Mouse (Mus musculus): Measurements from ENCODE around the gene Olfr160. TPM values are rescaled to one million over a fixed set of nuclear protein-coding genes. Genes with fewer than 3 reads are reported as not detected.

The Olfr160 gene
- not detected in 2 replicates for polyA plus RNA-seq (2012; rRNA removed)

GRCm38 (mm10) chr9:37716150-37716549 lies at the start of gene Olfr160:
TSS of gene Olfr160 (minus strand) at chr9:37716250.

DNA sequence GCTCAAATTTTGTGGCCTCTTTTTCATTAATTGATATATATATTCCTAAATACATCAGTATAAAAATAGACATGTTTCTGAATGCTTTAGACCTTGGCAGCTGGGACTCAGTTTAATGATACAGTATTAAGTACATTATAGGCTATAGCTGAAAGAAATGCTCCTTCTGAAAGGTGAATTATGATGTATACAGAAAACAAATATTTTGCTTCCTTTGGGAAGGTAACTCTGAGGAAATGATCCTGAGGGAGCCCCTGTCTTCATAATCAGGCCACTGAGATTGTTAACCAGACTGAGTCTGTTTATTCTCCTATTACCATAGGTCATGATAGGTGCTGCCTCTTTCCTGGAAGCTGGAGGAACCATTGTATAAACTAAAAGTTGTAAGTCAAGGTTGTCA lies 28.8 kb upstream of the Olfr160 start, which contains the start of gene Olfr874:
Gene Olfr874, plus strand, starts transcription at position 301 of the 400 bp plus-strand sequence.

GRCm38 (mm10) chr9:37669115-37669514 lies 46.9 kb downstream of the Olfr160 start, which contains the start of gene Panx3:
TSS of gene Panx3 (minus strand) at chr9:37669235.

Other genes starting within 250 kb of the Olfr160 start
- 9.4 and 9.6 TPM in 2 replicates for gene Msantd2, start 226.9 kb downstream of the Olfr160 start, polyA plus RNA-seq (2012; rRNA removed)
- gene Esam, start 188.2 kb downstream of the Olfr160 start, polyA plus RNA-seq (2012; rRNA removed) = 6.6 and 7.5 TPM in 2 replicates
- 0.52 and 0.84 TPM in 2 replicates for gene Vsig2, start 177.0 kb downstream of the Olfr160 start, polyA plus RNA-seq (2012; rRNA removed)
- gene Nrgn, start 163.3 kb downstream of the Olfr160 start, polyA plus RNA-seq (2012; rRNA removed) = 6.7 and 8.0 TPM in 2 replicates
- gene Siae, start 160.6 kb downstream of the Olfr160 start, polyA plus RNA-seq (2012; rRNA removed) = 2.5 and 2.6 TPM in 2 replicates
- 1.2 and 1.4 TPM in 2 replicates for gene Spa17, start 102.5 kb downstream of the Olfr160 start, polyA plus RNA-seq (2012; rRNA removed)
- 22.3 and 25.8 TPM in 2 replicates for gene Tbrg1, start 58.9 kb downstream of the Olfr160 start, polyA plus RNA-seq (2012; rRNA removed)
- gene Panx3, start 47.0 kb downstream of the Olfr160 start, polyA plus RNA-seq (2012; rRNA removed) = not detected in 2 replicates
- gene Olfr874, start 28.9 kb upstream of the Olfr160 start, polyA plus RNA-seq (2012; rRNA removed) = not detected in 2 replicates
- not detected in 2 replicates for gene Olfr875, start 55.6 kb upstream of the Olfr160 start, polyA plus RNA-seq (2012; rRNA removed)
- not detected in 2 replicates for gene Olfr876, start 86.8 kb upstream of the Olfr160 start, polyA plus RNA-seq (2012; rRNA removed)
- gene Olfr877, start 138.0 kb upstream of the Olfr160 start, polyA plus RNA-seq (2012; rRNA removed) = not detected in 2 replicates
- gene Olfr145, start 180.5 kb upstream of the Olfr160 start, polyA plus RNA-seq (2012; rRNA removed) = not detected in 2 replicates
- gene Olfr878, start 201.6 kb upstream of the Olfr160 start, polyA plus RNA-seq (2012; rRNA removed) = not detected in 2 replicates

All from liver, embryonic 14 days (tissue).